In the genomic region with DNA sequence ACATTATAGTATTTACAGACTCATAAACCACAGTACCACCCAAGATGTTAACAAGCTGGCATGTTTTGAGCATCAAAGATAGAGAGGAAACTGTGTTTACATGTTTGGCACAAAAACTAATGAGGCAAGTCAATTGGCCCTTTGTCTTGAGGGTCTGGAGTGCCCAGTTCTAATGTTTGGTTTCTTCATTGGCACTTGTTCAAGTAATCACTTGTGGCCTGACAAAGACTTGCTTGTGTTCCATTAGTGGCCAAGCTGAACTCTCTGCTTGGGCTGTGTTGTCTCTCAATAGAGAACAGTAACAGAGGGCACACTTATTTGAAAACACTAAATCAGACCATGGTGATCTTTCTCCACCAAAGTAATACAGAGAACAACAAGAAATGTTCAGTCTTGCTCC, we compare ENCODE assay signal across 19 mouse cellular contexts.
A peak's percentile ranks its signal among the peaks of the same experiment; 100 is the strongest.
DNase-seq lines count a peak whose midpoint lies in the region; ATAC-seq and TF ChIP-seq lines count a peak whose summit lies in the region.
"Had no signal": no experiment of that assay in that cellular context is flagged by ENCODE, and none has a peak within 500 bp of the region (broad histone marks: within the 10 kb centered on the region; RNA-seq: fewer than 3 reads in every experiment).

No protein-coding gene starts in this region.

- H3K27me3 ChIP-seq in hindbrain, embryonic 13.5 days: peaks cover 17% of the 10 kb centered on the region; the same call in 1 of the 2 replicates
- H3K27me3 ChIP-seq in hindbrain, embryonic 11.5 days (ENCODE audit: control insufficient read depth, insufficient read depth, low read length): no peaks in the 10 kb centered on the region
- H3K27me3 ChIP-seq in midbrain, embryonic 15.5 days (replicated peaks): no peaks in the 10 kb centered on the region
- no peaks in the 10 kb centered on the region for H3K27me3 ChIP-seq in kidney, adult 2 months (replicated peaks; ENCODE audit: control insufficient read depth, insufficient read depth, low read length)
- H3K27me3 ChIP-seq: forebrain, embryonic 15.5 days had no signal

- peaks cover 15% of the 10 kb centered on the region for H3K4me1 ChIP-seq in hindbrain, embryonic 13.5 days (replicated peaks)
- H3K4me1 ChIP-seq in hindbrain, embryonic 11.5 days (replicated peaks; ENCODE audit: control insufficient read depth, insufficient read depth, low read length): no peaks in the 10 kb centered on the region
- peaks cover 11% of the 10 kb centered on the region for H3K4me1 ChIP-seq in midbrain, embryonic 15.5 days
- H3K4me1 ChIP-seq in kidney, adult 2 months (ENCODE audit: control insufficient read depth, insufficient read depth, low read length): no peaks in the 10 kb centered on the region
- H3K4me1 ChIP-seq: embryonic facial prominence, embryonic 12.5 days had no signal

- DNase-seq in cerebellum, adult 9-10 months: peak; percentile 2
- DNase-seq in cerebellum, adult 9-11 months: no peak
- DNase-seq in hindbrain, embryonic 11.5 days (ENCODE audit: low spot score): no peak
- peak; percentile 84 for DNase-seq in Muller cell, postnatal 12 days (ENCODE audit: inconsistent ontology term)
- no peak for DNase-seq in kidney, adult 2 months
- no peak for DNase-seq in cerebellum, adult 18-20 months
- DNase-seq: adrenal gland, postnatal 10 days; gastrocnemius, postnatal 14 days; heart, adult 11 months; left cerebral cortex, postnatal 4 days; thymus, postnatal 14 days had no signal

- H3K4me3 ChIP-seq in hindbrain, embryonic 13.5 days: no peak overlapping the region
- H3K4me3 ChIP-seq in hindbrain, embryonic 11.5 days (ENCODE audit: low read depth, low read length): no peak overlapping the region
- no peak overlapping the region for H3K4me3 ChIP-seq in midbrain, embryonic 15.5 days
- no peak overlapping the region for H3K4me3 ChIP-seq in kidney, adult 2 months (ENCODE audit: insufficient read depth, low read depth, low read length)
- H3K4me3 ChIP-seq: embryonic facial prominence, embryonic 12.5 days; forebrain, embryonic 15.5 days had no signal

- no peak overlapping the region for H3K9ac ChIP-seq in hindbrain, embryonic 13.5 days
- H3K9ac ChIP-seq in hindbrain, embryonic 11.5 days (ENCODE audit: low read depth, low read length): no peak overlapping the region
- H3K9ac ChIP-seq in midbrain, embryonic 15.5 days: no peak overlapping the region
- H3K9ac ChIP-seq: embryonic facial prominence, embryonic 12.5 days; forebrain, embryonic 15.5 days had no signal

- no peak for TF ChIP-seq POLR2A in kidney, adult 2 months (IDR thresholded peaks at IDR 0.05; ENCODE audit: low read depth, low read length)

- H3K9me3 ChIP-seq in hindbrain, embryonic 13.5 days: no peaks in the 10 kb centered on the region
- no peaks in the 10 kb centered on the region for H3K9me3 ChIP-seq in hindbrain, embryonic 11.5 days (ENCODE audit: control insufficient read depth, low read length)
- H3K9me3 ChIP-seq in midbrain, embryonic 15.5 days: no peaks in the 10 kb centered on the region
- H3K9me3 ChIP-seq: embryonic facial prominence, embryonic 12.5 days; forebrain, embryonic 15.5 days had no signal

- TF ChIP-seq CTCF in kidney, adult 2 months (conservative IDR thresholded peaks at IDR 0.05; ENCODE audit: insufficient read depth, insufficient read length, low read depth, low read length): no peak

- H3K4me2 ChIP-seq in hindbrain, embryonic 13.5 days: no peak overlapping the region
- no peak overlapping the region for H3K4me2 ChIP-seq in hindbrain, embryonic 11.5 days (replicated peaks; ENCODE audit: low read depth, low read length)
- H3K4me2 ChIP-seq in midbrain, embryonic 15.5 days: no peak overlapping the region
- H3K4me2 ChIP-seq: embryonic facial prominence, embryonic 12.5 days; forebrain, embryonic 15.5 days; heart, embryonic 11.5 days had no signal

- ATAC-seq in hindbrain, embryonic 13.5 days (ENCODE audit: low FRiP score): peak; percentile 53
- no peak for ATAC-seq in hindbrain, embryonic 11.5 days (ENCODE audit: low FRiP score)
- 0 out of 2 replicates have a peak, but pooled peaks have one; percentile 11 for ATAC-seq in midbrain, embryonic 15.5 days (replicated peaks)
- ATAC-seq: forebrain, embryonic 15.5 days; intestine, postnatal 0 days had no signal

- no peak overlapping the region for H3K27ac ChIP-seq in hindbrain, embryonic 13.5 days
- H3K27ac ChIP-seq in hindbrain, embryonic 11.5 days (ENCODE audit: low read depth, low read length): no peak overlapping the region
- H3K27ac ChIP-seq in midbrain, embryonic 15.5 days: no peak overlapping the region
- H3K27ac ChIP-seq in kidney, adult 2 months (ENCODE audit: insufficient read depth, low read depth, low read length): no peak overlapping the region
- H3K27ac ChIP-seq: embryonic facial prominence, embryonic 12.5 days; forebrain, embryonic 15.5 days; kidney, postnatal 0 days; macrophage had no signal

- no peaks in the 10 kb centered on the region for H3K36me3 ChIP-seq in hindbrain, embryonic 13.5 days
- no peaks in the 10 kb centered on the region for H3K36me3 ChIP-seq in hindbrain, embryonic 11.5 days (ENCODE audit: control insufficient read depth, insufficient read depth, low read length)
- H3K36me3 ChIP-seq in midbrain, embryonic 15.5 days (replicated peaks): no peaks in the 10 kb centered on the region
- H3K36me3 ChIP-seq in kidney, adult 2 months (ENCODE audit: control insufficient read depth, insufficient read depth, low read length): no peaks in the 10 kb centered on the region
- H3K36me3 ChIP-seq: embryonic facial prominence, embryonic 12.5 days; forebrain, embryonic 15.5 days had no signal

Comparison
In these comparisons a context has a peak if more than half of its experiments do, and no peak if none do; other contexts are left out.
1. DNase-seq: peak in cerebellum, adult 9-10 months (single experiment) and Muller cell, postnatal 12 days (single experiment); none in cerebellum, adult 9-11 months (single experiment), hindbrain, embryonic 11.5 days (single experiment), kidney, adult 2 months (single experiment) and cerebellum, adult 18-20 months (0 of 2).